Mouse (Mus musculus): ENCODE measurements around the gene Chmp4b. TPM values are rescaled to one million over a fixed set of nuclear protein-coding genes. Genes with fewer than 3 reads are reported as not detected.

Gene Chmp4b
- total and polyA plus RNA-seq, 2 experiments from 2014 or later = 20.1 to 80.7 TPM

GRCm38 (mm10) chr2:154720315-154720714 lies 68.8 kb downstream of the Chmp4b start:
- Histone ChIP-seq H3K4me1 (ENCODE audit: control insufficient read depth, insufficient read depth) (no peaks in the 10 kb centered on the region), H3K9me3 (replicated peaks; ENCODE audit: control insufficient read depth, low read length) (no peaks in the 10 kb centered on the region), H3K9ac (replicated peaks; ENCODE audit: low read depth, low read length) (no peak overlapping the region), H3K27me3 (ENCODE audit: control insufficient read depth, insufficient read depth, low read length) (no peaks in the 10 kb centered on the region), H3K36me3 (replicated peaks; ENCODE audit: control insufficient read depth, insufficient read depth, low read length) (no peaks in the 10 kb centered on the region), H3K4me2 (ENCODE audit: low read depth, low read length) (no peak overlapping the region), H3K4me3 (ENCODE audit: low read depth, low read length) (no peak overlapping the region), H3K27ac (ENCODE audit: low read depth) (no peak overlapping the region)
- TF ChIP-seq CTCF (IDR thresholded peaks at IDR 0.05; ENCODE audit: low read depth) = no peak
- no peak for TF ChIP-seq EP300 (IDR thresholded peaks at IDR 0.05; ENCODE audit: low read depth)
- no peak for DNase-seq (ENCODE audit: low spot score)
- ATAC-seq (ENCODE audit: insufficient read depth, low read depth) = no peak
- 77% methylated on average over 2 of the region's 2 CpGs for WGBS

- DNase-seq (ENCODE audit: low spot score) (no peak), ATAC-seq (ENCODE audit: insufficient read depth, low read depth) (no peak)
- no peak for TF ChIP-seq CTCF (IDR thresholded peaks at IDR 0.05; ENCODE audit: low read depth)
- no peak for TF ChIP-seq EP300 (IDR thresholded peaks at IDR 0.05; ENCODE audit: low read depth)
- H3K9me3 ChIP-seq (replicated peaks; ENCODE audit: control insufficient read depth, low read length) = no peaks in the 10 kb centered on the region
- no peak overlapping the region for H3K4me2 ChIP-seq (ENCODE audit: low read depth, low read length)
- H3K9ac ChIP-seq (replicated peaks; ENCODE audit: low read depth, low read length) = no peak overlapping the region
- H3K36me3 ChIP-seq (replicated peaks; ENCODE audit: control insufficient read depth, insufficient read depth, low read length) = no peaks in the 10 kb centered on the region
- WGBS = 79% methylated on average over 4 of the region's 4 CpGs
- no peak overlapping the region for H3K27ac ChIP-seq (ENCODE audit: low read depth)
- H3K27me3 ChIP-seq (ENCODE audit: control insufficient read depth, insufficient read depth, low read length) = no peaks in the 10 kb centered on the region
- no peak overlapping the region for H3K4me3 ChIP-seq (ENCODE audit: low read depth, low read length)
- no peaks in the 10 kb centered on the region for H3K4me1 ChIP-seq (ENCODE audit: control insufficient read depth, insufficient read depth)
Measured at GRCm38 (mm10) chr2:154723473-154723872, 72.0 kb downstream of the Chmp4b start.

- ATAC-seq (ENCODE audit: insufficient read depth, low read depth) = no peak
- no peaks in the 10 kb centered on the region for H3K4me1 ChIP-seq (ENCODE audit: control insufficient read depth, insufficient read depth)
- H3K27ac ChIP-seq (ENCODE audit: low read depth) = no peak overlapping the region
- H3K36me3 ChIP-seq (replicated peaks; ENCODE audit: control insufficient read depth, insufficient read depth, low read length) = no peaks in the 10 kb centered on the region
- no peak overlapping the region for H3K4me3 ChIP-seq (ENCODE audit: low read depth, low read length)
- 35% methylated on average over 3 of the region's 3 CpGs for WGBS
- no peaks in the 10 kb centered on the region for H3K9me3 ChIP-seq (replicated peaks; ENCODE audit: control insufficient read depth, low read length)
- H3K9ac ChIP-seq (replicated peaks; ENCODE audit: low read depth, low read length) = no peak overlapping the region
- no peaks in the 10 kb centered on the region for H3K27me3 ChIP-seq (ENCODE audit: control insufficient read depth, insufficient read depth, low read length)
- no peak for TF ChIP-seq EP300 (IDR thresholded peaks at IDR 0.05; ENCODE audit: low read depth)
- TF ChIP-seq CTCF (IDR thresholded peaks at IDR 0.05; ENCODE audit: low read depth) = no peak
- no peak for DNase-seq (ENCODE audit: low spot score)
- H3K4me2 ChIP-seq (ENCODE audit: low read depth, low read length) = no peak overlapping the region
Measured at GRCm38 (mm10) chr2:154729737-154730136, 78.2 kb downstream of the Chmp4b start.

DNA sequence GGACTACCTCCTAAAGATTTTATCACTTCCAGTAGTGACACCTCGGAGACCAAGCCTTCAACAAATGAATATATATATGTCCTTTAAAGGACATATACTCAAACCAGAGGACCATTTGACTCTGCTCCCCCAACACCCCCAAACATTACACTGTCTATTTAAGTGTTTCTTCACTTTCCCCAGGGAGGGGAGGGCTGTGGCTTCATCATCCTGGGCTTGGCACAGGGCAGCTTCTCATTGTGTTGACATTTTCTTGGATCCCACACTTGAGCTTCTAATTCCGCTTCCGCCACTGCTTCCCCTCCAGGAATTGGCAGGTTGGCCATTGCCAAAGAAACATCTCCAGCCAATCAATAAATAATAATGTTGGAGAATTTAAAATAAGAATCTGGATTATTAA lies 79.3 kb downstream of the Chmp4b start:
- no peak for ATAC-seq (ENCODE audit: insufficient read depth, low read depth)

GRCm38 (mm10) chr2:154731916-154732315 lies 80.4 kb downstream of the Chmp4b start:
- Histone ChIP-seq H3K27ac (ENCODE audit: low read depth) (no peak overlapping the region), H3K36me3 (replicated peaks; ENCODE audit: control insufficient read depth, insufficient read depth, low read length) (no peaks in the 10 kb centered on the region), H3K9ac (replicated peaks; ENCODE audit: low read depth, low read length) (no peak overlapping the region), H3K4me1 (ENCODE audit: control insufficient read depth, insufficient read depth) (no peaks in the 10 kb centered on the region), H3K4me3 (ENCODE audit: low read depth, low read length) (no peak overlapping the region), H3K9me3 (replicated peaks; ENCODE audit: control insufficient read depth, low read length) (no peaks in the 10 kb centered on the region), H3K27me3 (ENCODE audit: control insufficient read depth, insufficient read depth, low read length) (no peaks in the 10 kb centered on the region), H3K4me2 (ENCODE audit: low read depth, low read length) (no peak overlapping the region)
- TF ChIP-seq EP300 (IDR thresholded peaks at IDR 0.05; ENCODE audit: low read depth) (no peak), CTCF (IDR thresholded peaks at IDR 0.05; ENCODE audit: low read depth) (no peak)
- DNase-seq (ENCODE audit: low spot score) (no peak), ATAC-seq (ENCODE audit: insufficient read depth, low read depth) (no peak)
- WGBS = 36% methylated on average over 2 of the region's 2 CpGs

More for the DNA sequence above, 79.3 kb downstream of the Chmp4b start:
- Histone ChIP-seq H3K9me3 (replicated peaks; ENCODE audit: control insufficient read depth, low read length) (no peaks in the 10 kb centered on the region), H3K4me3 (ENCODE audit: low read depth, low read length) (no peak overlapping the region), H3K36me3 (replicated peaks; ENCODE audit: control insufficient read depth, insufficient read depth, low read length) (no peaks in the 10 kb centered on the region), H3K4me1 (ENCODE audit: control insufficient read depth, insufficient read depth) (no peaks in the 10 kb centered on the region), H3K27me3 (ENCODE audit: control insufficient read depth, insufficient read depth, low read length) (no peaks in the 10 kb centered on the region), H3K9ac (replicated peaks; ENCODE audit: low read depth, low read length) (no peak overlapping the region), H3K4me2 (ENCODE audit: low read depth, low read length) (no peak overlapping the region), H3K27ac (ENCODE audit: low read depth) (no peak overlapping the region)
- TF ChIP-seq EP300 (IDR thresholded peaks at IDR 0.05; ENCODE audit: low read depth) (no peak), CTCF (IDR thresholded peaks at IDR 0.05; ENCODE audit: low read depth) (no peak)
- WGBS = 51% methylated on average over 3 of the region's 3 CpGs
- peak; percentile 13 for DNase-seq (ENCODE audit: low spot score)

GRCm38 (mm10) chr2:154732503-154733141 lies 81.1 kb downstream of the Chmp4b start:
- Histone ChIP-seq H3K27me3 (ENCODE audit: control insufficient read depth, insufficient read depth, low read length) (no peaks in the 10 kb centered on the region), H3K36me3 (replicated peaks; ENCODE audit: control insufficient read depth, insufficient read depth, low read length) (no peaks in the 10 kb centered on the region), H3K9ac (replicated peaks; ENCODE audit: low read depth, low read length) (no peak overlapping the region), H3K4me3 (ENCODE audit: low read depth, low read length) (no peak overlapping the region), H3K4me2 (ENCODE audit: low read depth, low read length) (no peak overlapping the region), H3K4me1 (ENCODE audit: control insufficient read depth, insufficient read depth) (no peaks in the 10 kb centered on the region), H3K9me3 (replicated peaks; ENCODE audit: control insufficient read depth, low read length) (no peaks in the 10 kb centered on the region), H3K27ac (ENCODE audit: low read depth) (no peak overlapping the region)
- ATAC-seq (ENCODE audit: insufficient read depth, low read depth) = no peak
- 52% methylated on average over 9 of the region's 9 CpGs for WGBS
- DNase-seq (ENCODE audit: low spot score) = no peak
- TF ChIP-seq EP300 (IDR thresholded peaks at IDR 0.05; ENCODE audit: low read depth) (no peak), CTCF (IDR thresholded peaks at IDR 0.05; ENCODE audit: low read depth) (no peak)

Measured in heart, postnatal 0 days (tissue).